Comparison of ENCODE assay signal across 13 mouse cellular contexts in genomic region chr9:107727041-107727440, GRCm38 (mm10). TPM values are rescaled to one million over a fixed set of nuclear protein-coding genes. Genes with fewer than 3 reads are reported as not detected.
DNase-seq lines count a peak whose midpoint lies in the region; ATAC-seq and TF ChIP-seq lines count a peak whose summit lies in the region.
"Had no signal": no experiment of that assay in that cellular context is flagged by ENCODE, and none has a peak within 500 bp of the region (broad histone marks: within the 10 kb centered on the region; RNA-seq: fewer than 3 reads in every experiment).

No protein-coding gene starts in this region.

- no peaks in the 10 kb centered on the region for H3K36me3 ChIP-seq in lung, postnatal 0 days (ENCODE audit: insufficient read depth, low read length)
- H3K36me3 ChIP-seq in kidney, embryonic 15.5 days: no peaks in the 10 kb centered on the region
- no peaks in the 10 kb centered on the region for H3K36me3 ChIP-seq in midbrain, embryonic 16.5 days (ENCODE audit: control insufficient read depth, insufficient read depth, low read length)
- no peaks in the 10 kb centered on the region for H3K36me3 ChIP-seq in heart, embryonic 12.5 days

- no peak overlapping the region for H3K4me3 ChIP-seq in lung, postnatal 0 days (ENCODE audit: low read depth, low read length)
- no peak overlapping the region for H3K4me3 ChIP-seq in kidney, embryonic 15.5 days (replicated peaks)
- H3K4me3 ChIP-seq in midbrain, embryonic 16.5 days (ENCODE audit: low read depth, low read length): no peak overlapping the region
- H3K4me3 ChIP-seq in heart, embryonic 12.5 days: no peak overlapping the region
- H3K4me3 ChIP-seq: layer of hippocampus, adult 2 months had no signal

- no peak for TF ChIP-seq EP300 in lung, postnatal 0 days (IDR thresholded peaks at IDR 0.05)

- peaks cover 12% of the 10 kb centered on the region; the same call in 1 of the 2 replicates for H3K4me1 ChIP-seq in lung, postnatal 0 days (ENCODE audit: insufficient read depth, low read depth, low read length)
- H3K4me1 ChIP-seq in kidney, embryonic 15.5 days: peaks cover 87% of the 10 kb centered on the region
- H3K4me1 ChIP-seq in midbrain, embryonic 16.5 days (ENCODE audit: control insufficient read depth, insufficient read depth, low read length): peaks cover 64% of the 10 kb centered on the region
- H3K4me1 ChIP-seq in heart, embryonic 12.5 days (replicated peaks): peaks cover 31% of the 10 kb centered on the region

- H3K9me3 ChIP-seq in lung, postnatal 0 days (ENCODE audit: low read length): no peaks in the 10 kb centered on the region
- no peaks in the 10 kb centered on the region for H3K9me3 ChIP-seq in kidney, embryonic 15.5 days (replicated peaks)
- no peaks in the 10 kb centered on the region for H3K9me3 ChIP-seq in midbrain, embryonic 16.5 days (replicated peaks; ENCODE audit: control insufficient read depth, low read length, poor library complexity, severe bottlenecking)
- no peaks in the 10 kb centered on the region for H3K9me3 ChIP-seq in heart, embryonic 12.5 days (replicated peaks)

- H3K4me2 ChIP-seq in lung, postnatal 0 days (replicated peaks; ENCODE audit: low read depth, low read length): no peak overlapping the region
- no peak overlapping the region for H3K4me2 ChIP-seq in kidney, embryonic 15.5 days
- no peak overlapping the region for H3K4me2 ChIP-seq in midbrain, embryonic 16.5 days (ENCODE audit: low read length)
- H3K4me2 ChIP-seq in heart, embryonic 12.5 days: no peak overlapping the region

- no peak overlapping the region for H3K9ac ChIP-seq in lung, postnatal 0 days (replicated peaks; ENCODE audit: low read depth)
- no peak overlapping the region for H3K9ac ChIP-seq in kidney, embryonic 15.5 days
- H3K9ac ChIP-seq in midbrain, embryonic 16.5 days (ENCODE audit: low read depth, low read length): no peak overlapping the region
- no peak overlapping the region for H3K9ac ChIP-seq in heart, embryonic 12.5 days

- peak; percentile 27; the same call in 1 of the 2 replicates for ATAC-seq in lung, postnatal 0 days
- ATAC-seq in kidney, embryonic 15.5 days (replicated peaks; ENCODE audit: low FRiP score): no peak
- peak; percentile 16; the same call in 1 of the 2 replicates for ATAC-seq in midbrain, embryonic 16.5 days
- no peak for ATAC-seq in heart, embryonic 12.5 days (ENCODE audit: insufficient number of reproducible peaks, low FRiP score)
- ATAC-seq: forebrain, embryonic 16.5 days had no signal

- peak; percentile 45 for DNase-seq in adrenal gland, postnatal 14 days
- no peak for DNase-seq in adrenal gland, postnatal 36 days
- peak; percentile 64 for DNase-seq in lung, postnatal 0 days (ENCODE audit: low spot score)
- no peak for DNase-seq in lung, postnatal 25 days (ENCODE audit: low spot score)
- DNase-seq in heart, adult 9 months (ENCODE audit: low spot score in 2 of 2): no peak
- DNase-seq: heart, postnatal 4 days had no signal

- WGBS in lung, postnatal 0 days: 53% methylated on average over 3 of the region's 3 CpGs
- 44% methylated on average over 3 of the region's 3 CpGs for whole genome bisulfite sequencing in kidney, embryonic 15.5 days
- 46% methylated on average over 3 of the region's 3 CpGs for WGBS in midbrain, embryonic 16.5 days
- WGBS in heart, embryonic 12.5 days: 55% methylated on average over 3 of the region's 3 CpGs

- H3K27me3 ChIP-seq in lung, postnatal 0 days (replicated peaks; ENCODE audit: insufficient read depth, low read length): no peaks in the 10 kb centered on the region
- H3K27me3 ChIP-seq in kidney, embryonic 15.5 days: no peaks in the 10 kb centered on the region
- H3K27me3 ChIP-seq in midbrain, embryonic 16.5 days (ENCODE audit: control insufficient read depth, insufficient read depth, low read depth, low read length): no peaks in the 10 kb centered on the region
- H3K27me3 ChIP-seq in heart, embryonic 12.5 days (replicated peaks): 0 out of 2 replicates have a peak, but pooled peaks cover 6% of the 10 kb centered on the region

- TF ChIP-seq CTCF in lung, postnatal 0 days (IDR thresholded peaks at IDR 0.05): no peak

- H3K27ac ChIP-seq in lung, postnatal 0 days (ENCODE audit: low read length): no peak overlapping the region
- peak overlapping the region; percentile 95 for H3K27ac ChIP-seq in kidney, embryonic 15.5 days
- peak overlapping the region; percentile 72 for H3K27ac ChIP-seq in midbrain, embryonic 16.5 days (ENCODE audit: low read length)
- H3K27ac ChIP-seq in heart, embryonic 12.5 days (ENCODE audit: poor library complexity, severe bottlenecking): no peak overlapping the region
- H3K27ac ChIP-seq: layer of hippocampus, adult 2 months had no signal

RNA-seq across cellular contexts. Expression of gene Sema3f, which starts 16.8 kb away (rescaled TPM):
- 22.8 and 25.9 TPM in 2 replicates for total RNA-seq in adrenal gland, postnatal 14 days (2021)
- total RNA-seq in adrenal gland, postnatal 36 days (2021): 10 to 100 TPM; 22.6 to 41.3 TPM
- polyA plus RNA-seq in lung, postnatal 0 days (2015; fragmentation: Nextera tagmentation; extraction: Ambion mirVana): 23.4 and 24.9 TPM in 2 replicates
- 21.3 and 23.9 TPM in 2 replicates for polyA plus RNA-seq in kidney, embryonic 15.5 days (2015; fragmentation: Nextera tagmentation; extraction: Ambion mirVana)
- polyA plus RNA-seq in midbrain, embryonic 16.5 days (2015; fragmentation: Nextera tagmentation; extraction: Ambion mirVana): 16.6 and 19.2 TPM in 2 replicates
- 8.1 and 8.4 TPM in 2 replicates for polyA plus RNA-seq in heart, embryonic 12.5 days (2016; fragmentation: Nextera tagmentation; extraction: Ambion mirVana)
- total RNA-seq: granulocyte monocyte progenitor cell, adult 5-6 weeks had no signal

RNA-seq across cellular contexts. Expression of gene Rbm5, which starts 43.8 kb away (rescaled TPM):
- 108 and 137 TPM in 2 replicates for total RNA-seq in adrenal gland, postnatal 14 days (2021)
- 100 to 1,000 TPM in 1 of 2 experiments, 10 to 100 TPM in 1; 91.6 to 126 TPM for total RNA-seq in adrenal gland, postnatal 36 days (2021)
- 119 and 128 TPM in 2 replicates for polyA plus RNA-seq in lung, postnatal 0 days (2015; fragmentation: Nextera tagmentation; extraction: Ambion mirVana)
- 194 and 207 TPM in 2 replicates for polyA plus RNA-seq in kidney, embryonic 15.5 days (2015; fragmentation: Nextera tagmentation; extraction: Ambion mirVana)
- 239 and 270 TPM in 2 replicates for polyA plus RNA-seq in midbrain, embryonic 16.5 days (2015; fragmentation: Nextera tagmentation; extraction: Ambion mirVana)
- polyA plus RNA-seq in heart, embryonic 12.5 days (2016; fragmentation: Nextera tagmentation; extraction: Ambion mirVana): 127 and 137 TPM in 2 replicates

RNA-seq across cellular contexts. Expression of gene Gnat1, which starts 47.5 kb away (rescaled TPM):
- 0.34 and 0.41 TPM in 2 replicates for total RNA-seq in adrenal gland, postnatal 14 days (2021)
- not detected for total RNA-seq in adrenal gland, postnatal 36 days (2021)
- polyA plus RNA-seq in lung, postnatal 0 days (2015; fragmentation: Nextera tagmentation; extraction: Ambion mirVana): 0.23 and 0.30 TPM in 2 replicates
- 3.9 and 4.6 TPM in 2 replicates for polyA plus RNA-seq in kidney, embryonic 15.5 days (2015; fragmentation: Nextera tagmentation; extraction: Ambion mirVana)
- 1.6 and 2.2 TPM in 2 replicates for polyA plus RNA-seq in midbrain, embryonic 16.5 days (2015; fragmentation: Nextera tagmentation; extraction: Ambion mirVana)
- 0.97 and 1.2 TPM in 2 replicates for polyA plus RNA-seq in heart, embryonic 12.5 days (2016; fragmentation: Nextera tagmentation; extraction: Ambion mirVana)
- total RNA-seq: granulocyte monocyte progenitor cell, adult 5-6 weeks; heart, postnatal 4 days; megakaryocyte progenitor cell, adult 5-6 weeks had no signal

RNA-seq across cellular contexts. Expression of gene Slc38a3, which starts 57.7 kb away (rescaled TPM):
- 4.9 and 85.2 TPM in 2 replicates for total RNA-seq in adrenal gland, postnatal 14 days (2021)
- total RNA-seq in adrenal gland, postnatal 36 days (2021): 1 to 10 TPM in 1 of 2 experiments, under 1 TPM in 1; 0.30 to 1.0 TPM
- polyA plus RNA-seq in lung, postnatal 0 days (2015; fragmentation: Nextera tagmentation; extraction: Ambion mirVana): 0.51 and 0.81 TPM in 2 replicates
- 7.1 and 8.1 TPM in 2 replicates for polyA plus RNA-seq in kidney, embryonic 15.5 days (2015; fragmentation: Nextera tagmentation; extraction: Ambion mirVana)
- 31.1 and 34.0 TPM in 2 replicates for polyA plus RNA-seq in midbrain, embryonic 16.5 days (2015; fragmentation: Nextera tagmentation; extraction: Ambion mirVana)
- polyA plus RNA-seq in heart, embryonic 12.5 days (2016; fragmentation: Nextera tagmentation; extraction: Ambion mirVana): 2.9 and 3.2 TPM in 2 replicates
- total RNA-seq: granulocyte monocyte progenitor cell, adult 5-6 weeks; megakaryocyte progenitor cell, adult 5-6 weeks had no signal

Comparison
In these comparisons a context has a peak if more than half of its experiments do, and no peak if none do; other contexts are left out.
1. DNase-seq: peak in adrenal gland, postnatal 14 days (single experiment) and lung, postnatal 0 days (single experiment); none in adrenal gland, postnatal 36 days (0 of 2), lung, postnatal 25 days (single experiment) and heart, adult 9 months (0 of 2).
2. ATAC-seq: peak in lung, postnatal 0 days (single experiment) and midbrain, embryonic 16.5 days (single experiment); none in kidney, embryonic 15.5 days (single experiment) and heart, embryonic 12.5 days (single experiment).
3. H3K27ac ChIP-seq: peak in kidney, embryonic 15.5 days (single experiment) and midbrain, embryonic 16.5 days (single experiment); none in lung, postnatal 0 days (single experiment) and heart, embryonic 12.5 days (single experiment).